Mouse (Mus musculus) retina, adult 2 months (tissue): Measurements from ENCODE around the gene Chsy1.

ENCODE experiments used
- DNase-seq: peaks from one replicate; pipeline ENCODE4 v3.0.0-alpha.2; 2012; ENCODE audit warnings: low read depth, low spot score

The Chsy1 gene

DNA sequence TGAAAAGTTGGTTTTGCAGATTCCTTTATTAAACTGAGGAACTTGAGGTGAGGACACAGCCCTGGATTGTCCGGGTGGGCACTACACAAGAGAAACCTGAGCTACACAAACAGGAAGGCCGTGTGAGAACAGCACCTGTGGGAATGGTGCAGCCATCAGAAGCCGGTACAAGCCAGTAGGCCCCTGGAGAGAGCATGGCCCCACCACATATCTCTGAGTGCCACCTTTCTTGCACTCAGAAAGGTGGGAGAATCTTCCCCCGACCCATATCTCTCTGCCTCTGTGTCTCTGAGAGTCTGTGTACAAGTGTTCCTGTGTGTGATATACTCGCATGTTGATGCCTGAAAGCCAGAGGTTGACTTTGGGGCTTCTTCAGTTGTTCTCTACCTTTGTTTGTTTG, 29.6 kb downstream of the Chsy1 start:
- no peak for DNase-seq

DNA sequence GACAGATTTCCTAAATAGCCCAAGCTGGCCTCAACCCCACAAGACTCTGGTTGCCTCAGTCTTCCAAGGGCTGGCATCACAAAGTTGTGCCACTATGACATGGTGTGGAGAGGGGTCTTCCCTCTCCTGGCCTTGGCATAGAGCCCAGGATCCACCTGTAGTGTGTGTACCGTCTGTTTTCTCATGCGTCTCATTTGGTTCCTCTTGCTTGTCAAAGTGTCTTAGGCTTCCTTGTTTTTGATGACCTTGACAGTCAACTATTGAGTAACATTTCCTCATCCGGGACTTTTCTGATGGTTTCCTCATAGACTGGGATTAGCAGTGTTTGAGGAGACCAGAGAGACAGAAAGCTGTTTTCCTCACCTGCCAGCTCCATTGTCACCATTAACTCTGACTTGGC, 30.8 kb downstream of the Chsy1 start:
- no peak for DNase-seq

DNA sequence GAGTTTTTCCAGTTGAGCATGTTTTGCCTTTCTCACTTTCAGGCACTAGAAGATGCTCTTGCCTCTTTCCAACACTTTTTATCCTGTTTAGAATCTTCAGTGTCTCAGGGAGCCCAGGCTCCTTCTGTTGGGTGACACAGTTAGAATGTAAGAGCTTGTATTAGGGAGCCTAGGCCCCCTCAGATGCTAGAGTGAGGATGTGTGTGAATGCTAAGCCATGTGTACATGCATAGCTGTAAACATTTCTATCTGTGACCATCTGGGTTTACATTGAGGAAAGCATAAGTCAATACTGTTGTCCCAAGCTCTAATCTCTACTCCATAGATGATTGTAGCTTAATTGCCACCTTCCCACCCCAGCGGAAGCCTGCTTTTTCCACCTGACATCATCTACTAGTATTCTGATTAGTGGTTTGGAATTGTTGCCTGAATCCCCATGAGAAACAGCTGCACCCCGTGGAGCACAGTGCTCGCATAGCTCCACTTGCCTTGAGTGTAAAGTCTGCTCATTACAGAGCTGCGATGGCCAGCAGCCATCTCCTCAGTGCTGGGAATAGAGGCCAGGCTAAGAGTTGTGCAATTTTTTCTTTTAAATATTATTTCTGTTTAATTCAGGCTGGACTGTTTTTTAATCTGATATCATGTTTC, 31.7 kb downstream of the Chsy1 start:
- no peak for DNase-seq

DNA sequence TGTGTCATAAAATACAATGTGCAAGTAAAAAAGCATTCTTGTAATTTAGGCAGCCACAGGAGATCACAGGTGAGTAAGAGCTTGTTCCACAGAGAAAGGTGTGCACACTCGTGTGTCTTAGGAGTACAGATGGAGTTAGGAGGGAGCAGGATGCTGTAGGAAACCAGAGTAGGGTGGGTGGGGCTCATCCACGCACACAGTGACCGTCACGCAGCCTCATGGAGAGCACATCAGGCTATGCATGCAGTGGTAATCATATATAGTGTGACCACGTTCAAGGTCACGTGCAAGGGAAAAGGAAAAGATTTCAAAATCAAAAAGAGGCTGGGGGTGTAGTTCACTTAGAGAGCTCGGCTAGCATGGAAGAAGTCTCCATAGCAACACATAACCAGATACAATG, 33.2 kb downstream of the Chsy1 start:
- DNase-seq = no peak

DNA sequence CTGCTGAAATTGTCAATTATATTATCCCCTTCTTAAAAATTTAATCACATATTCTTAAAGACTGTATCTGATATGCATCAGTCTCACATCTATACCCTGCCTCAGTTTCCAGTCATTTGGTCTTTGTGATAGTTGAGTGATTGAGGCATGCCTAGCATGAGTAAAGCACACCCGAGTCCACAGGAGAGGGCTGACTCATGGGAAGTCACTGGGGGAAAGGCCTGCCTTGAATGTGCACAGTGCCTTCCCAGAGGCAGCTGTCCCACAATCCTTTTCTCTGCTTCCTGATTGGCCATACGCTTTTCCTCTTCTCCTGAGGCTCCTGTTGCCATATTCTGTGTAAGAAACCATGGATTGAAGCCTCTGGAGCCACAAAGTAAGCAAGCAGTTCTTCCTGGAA, 35.2 kb downstream of the Chsy1 start:
- DNase-seq = no peak

DNA sequence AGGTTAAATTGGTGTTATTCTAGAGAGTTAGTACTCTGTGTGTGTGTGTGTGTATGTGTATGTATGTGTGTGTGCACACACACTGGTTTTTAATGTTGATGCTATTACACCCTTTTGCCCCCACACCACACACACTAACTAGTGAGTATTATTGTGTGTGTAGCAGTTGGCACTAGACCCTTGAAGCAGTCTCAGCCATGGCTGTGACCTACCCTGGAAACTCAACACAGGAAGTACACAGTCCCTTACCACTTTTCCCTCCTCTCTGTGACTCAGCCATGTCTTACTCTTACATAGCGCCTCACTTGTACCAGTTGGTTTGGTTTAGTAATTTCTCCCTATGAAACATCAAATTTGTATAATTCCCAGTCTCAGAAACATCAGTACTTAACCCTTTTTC, 37.8 kb downstream of the Chsy1 start:
- DNase-seq = no peak

DNA sequence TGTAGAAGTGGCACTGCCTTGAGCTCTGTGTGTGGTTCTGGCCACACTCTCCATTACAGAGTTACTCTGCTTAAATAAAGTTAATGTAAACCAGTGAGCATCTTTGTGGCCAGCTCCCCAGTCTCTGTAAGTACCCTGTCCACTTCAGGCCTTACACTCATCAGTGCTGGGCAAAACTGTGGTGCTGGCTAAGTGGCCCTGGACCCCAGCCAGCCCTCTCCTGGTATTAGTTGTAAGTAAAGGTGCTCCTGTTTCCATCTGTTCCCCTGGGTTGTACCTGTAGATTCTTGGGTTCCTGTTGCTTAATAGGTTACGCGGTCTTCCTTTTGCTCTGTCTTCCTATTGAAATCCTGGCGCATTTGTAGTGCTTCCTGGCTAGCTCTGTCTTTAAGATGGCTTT, 38.5 kb downstream of the Chsy1 start:
- DNase-seq = no peak

DNA sequence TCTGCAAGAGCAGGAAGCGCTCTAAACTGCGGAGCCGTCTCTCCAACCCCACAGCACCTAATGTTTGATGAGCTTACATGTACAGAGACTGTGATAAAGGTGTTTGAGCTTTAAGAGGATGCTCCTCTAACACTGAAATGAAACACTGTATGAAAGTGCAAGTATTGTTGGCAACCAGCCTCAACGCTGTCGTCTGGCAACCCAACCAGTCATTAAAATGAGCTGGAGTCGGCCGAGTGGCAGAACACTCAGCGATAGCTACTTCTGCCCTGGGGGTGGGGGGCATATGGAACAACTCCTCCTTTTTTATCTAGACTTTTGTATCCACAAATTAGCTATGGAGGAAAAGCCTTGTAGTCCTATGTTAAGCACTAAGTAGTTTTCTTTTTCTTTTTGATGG, 40.2 kb downstream of the Chsy1 start:
- no peak for DNase-seq

DNA sequence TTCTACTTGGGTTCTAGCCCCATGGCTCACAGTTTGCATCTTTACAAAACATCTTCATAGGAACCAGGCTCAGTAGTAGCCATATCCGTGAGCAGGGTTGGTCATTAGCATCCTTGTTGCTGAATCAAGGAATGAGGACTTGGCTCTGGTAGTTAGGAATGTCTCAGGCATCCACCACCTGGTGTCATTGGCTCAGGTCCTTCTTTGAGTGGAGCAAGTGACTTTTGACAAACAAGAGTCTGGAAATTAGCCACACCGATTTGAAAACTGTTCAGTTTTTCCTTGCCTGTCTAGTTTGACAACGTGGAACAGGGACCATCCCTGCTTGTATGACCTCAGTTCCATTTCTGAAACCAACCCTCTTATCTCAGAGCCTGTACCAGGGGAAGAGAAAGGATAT, 41.1 kb downstream of the Chsy1 start:
- DNase-seq = no peak

DNA sequence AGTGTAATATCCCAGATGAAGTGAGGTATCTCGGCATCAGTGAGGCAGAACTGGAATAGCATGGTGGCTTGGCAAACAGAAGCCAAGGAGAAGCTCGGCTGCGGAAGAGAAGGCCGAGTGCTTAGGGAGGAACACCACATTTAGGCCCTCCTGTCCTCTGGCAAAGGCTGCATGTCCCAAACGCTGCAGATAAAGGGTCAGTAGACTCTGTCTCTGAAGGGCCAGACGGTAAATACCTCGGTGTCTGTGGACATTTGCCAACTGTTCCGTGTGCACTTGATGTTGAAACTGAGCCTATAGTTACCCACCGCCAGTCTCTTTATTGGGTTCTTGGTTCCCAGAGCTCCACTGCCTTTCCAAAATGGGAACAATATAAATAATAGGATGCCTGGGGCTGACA, 48.1 kb downstream of the Chsy1 start:
- no peak for DNase-seq

DNA sequence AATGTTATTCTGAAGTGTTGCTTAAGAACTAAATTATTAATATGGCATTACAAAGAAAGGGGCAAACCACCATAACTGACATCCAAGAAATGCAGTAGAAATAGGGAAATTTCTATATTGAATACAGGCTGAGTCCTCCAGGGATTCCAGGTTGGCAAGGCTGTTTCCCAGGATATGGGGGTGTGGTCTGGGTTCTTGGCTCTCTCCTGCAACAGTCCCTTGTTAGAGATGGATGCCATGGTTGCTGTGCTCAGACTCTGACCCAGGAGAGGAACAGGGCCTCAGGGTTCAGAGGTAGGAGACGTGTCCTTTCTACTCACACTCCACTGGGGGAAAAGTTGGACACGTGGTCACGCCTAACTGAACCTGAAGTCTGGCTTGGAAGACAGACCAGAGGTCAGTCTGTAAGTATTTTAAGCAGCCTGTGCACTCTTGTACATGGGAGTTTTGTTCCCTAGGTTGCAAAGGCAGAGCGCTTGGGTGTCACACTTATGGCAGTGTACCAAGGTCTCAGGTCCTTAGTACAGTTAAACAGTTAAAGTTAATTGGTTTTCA, 48.6 kb downstream of the Chsy1 start:
- DNase-seq = no peak

DNA sequence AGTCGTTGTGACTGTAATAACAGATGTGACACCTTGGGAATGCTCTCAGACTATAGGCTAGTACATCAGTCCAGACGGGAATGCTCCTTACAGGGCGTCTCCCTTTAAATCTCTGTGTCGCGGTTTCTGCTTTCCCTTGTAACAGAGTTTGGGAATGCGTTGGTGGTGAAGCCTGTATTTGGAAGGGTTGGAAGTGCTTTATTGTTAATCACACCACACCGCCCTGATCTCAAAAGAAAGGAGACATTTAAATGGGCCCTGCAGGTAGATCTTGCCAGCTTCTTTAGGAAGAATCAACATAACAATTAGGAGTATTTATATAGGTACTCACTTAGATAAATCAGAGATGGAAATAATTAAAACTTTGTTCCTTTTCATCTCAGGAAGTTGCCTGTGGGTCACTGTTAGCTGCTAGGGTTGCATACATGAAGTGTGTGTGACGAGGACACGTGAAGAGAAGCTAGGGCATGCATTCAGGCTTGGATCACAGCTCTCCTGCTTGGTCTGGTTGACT, 49.4 kb downstream of the Chsy1 start:
- DNase-seq = no peak

DNA sequence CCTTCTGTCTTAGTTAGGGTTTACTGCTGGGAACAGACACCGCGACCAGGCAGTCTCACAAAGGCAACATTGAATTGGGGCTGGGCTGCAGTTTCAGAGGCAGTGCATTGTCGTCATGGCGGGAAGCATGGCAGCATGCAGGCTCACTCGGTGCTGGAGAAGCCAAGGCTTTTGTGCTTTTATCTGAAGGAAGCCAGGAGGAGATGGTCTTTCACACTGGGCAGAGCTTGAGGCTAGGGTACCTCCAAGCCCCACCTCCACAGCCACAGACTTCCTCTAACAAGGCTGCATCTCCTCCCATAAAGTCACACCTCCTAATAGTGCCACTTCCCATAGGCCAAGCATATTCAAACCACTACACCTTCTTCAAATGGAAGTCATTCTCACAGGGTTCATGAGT, 50.6 kb downstream of the Chsy1 start:
- DNase-seq = no peak

DNA sequence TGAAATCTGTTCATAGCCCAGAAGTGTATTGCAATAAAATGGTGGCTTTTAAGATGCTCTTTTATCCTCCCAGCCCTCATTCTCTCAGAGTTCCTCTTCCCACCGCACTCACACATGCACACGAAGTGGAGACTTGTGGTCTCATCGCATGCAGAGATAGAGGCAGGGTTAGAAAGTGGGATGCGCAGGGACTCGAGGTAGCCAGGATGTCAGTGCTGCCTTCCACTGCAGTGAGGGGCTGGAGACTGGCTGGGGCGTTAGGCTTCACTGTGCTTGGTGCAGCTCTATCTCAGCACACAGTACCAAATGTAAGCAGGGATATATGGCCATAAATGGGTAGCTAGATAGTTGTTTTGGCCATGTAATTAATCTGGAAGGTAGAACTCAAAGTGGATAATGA, 52.5 kb downstream of the Chsy1 start:
- no peak for DNase-seq

DNA sequence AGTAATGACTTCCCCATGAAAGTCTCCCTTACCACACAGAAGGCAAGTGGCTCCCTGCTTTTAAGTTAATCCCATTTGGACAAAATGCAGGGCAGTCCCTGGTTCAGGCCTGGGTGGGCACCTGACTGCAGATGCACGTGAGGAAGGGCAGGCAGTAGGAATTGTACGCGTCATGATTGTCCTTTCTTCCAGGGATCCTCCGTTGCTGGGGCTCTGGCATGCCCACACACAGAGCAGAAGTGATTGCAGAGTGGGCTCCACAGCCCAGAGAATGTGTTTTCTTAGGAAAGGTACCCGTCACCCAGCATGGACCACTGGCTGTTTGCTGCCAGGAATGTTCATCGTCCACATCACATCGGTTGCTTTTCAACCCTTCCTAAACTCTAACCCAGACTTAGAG, 53.2 kb downstream of the Chsy1 start:
- DNase-seq = no peak

DNA sequence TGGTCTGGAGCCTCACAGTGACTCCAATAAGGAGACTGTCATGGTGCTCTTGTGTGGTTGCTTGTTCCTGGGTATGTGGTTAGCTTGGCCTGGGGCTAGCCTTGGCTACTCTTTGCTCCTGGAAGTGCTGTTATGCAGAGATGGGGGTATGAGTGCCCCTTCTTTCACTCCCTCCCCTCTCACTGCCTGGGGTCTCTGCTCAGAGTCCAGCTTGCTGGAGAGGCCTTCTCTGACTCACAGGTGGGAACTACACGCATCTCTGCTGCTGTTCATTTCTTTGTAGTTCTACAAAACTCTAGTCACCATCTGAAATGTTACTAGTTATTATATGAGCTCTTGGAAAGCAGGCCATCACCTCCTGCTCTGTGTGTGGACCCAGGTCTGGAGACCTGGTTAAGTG, 53.7 kb downstream of the Chsy1 start:
- DNase-seq = no peak

DNA sequence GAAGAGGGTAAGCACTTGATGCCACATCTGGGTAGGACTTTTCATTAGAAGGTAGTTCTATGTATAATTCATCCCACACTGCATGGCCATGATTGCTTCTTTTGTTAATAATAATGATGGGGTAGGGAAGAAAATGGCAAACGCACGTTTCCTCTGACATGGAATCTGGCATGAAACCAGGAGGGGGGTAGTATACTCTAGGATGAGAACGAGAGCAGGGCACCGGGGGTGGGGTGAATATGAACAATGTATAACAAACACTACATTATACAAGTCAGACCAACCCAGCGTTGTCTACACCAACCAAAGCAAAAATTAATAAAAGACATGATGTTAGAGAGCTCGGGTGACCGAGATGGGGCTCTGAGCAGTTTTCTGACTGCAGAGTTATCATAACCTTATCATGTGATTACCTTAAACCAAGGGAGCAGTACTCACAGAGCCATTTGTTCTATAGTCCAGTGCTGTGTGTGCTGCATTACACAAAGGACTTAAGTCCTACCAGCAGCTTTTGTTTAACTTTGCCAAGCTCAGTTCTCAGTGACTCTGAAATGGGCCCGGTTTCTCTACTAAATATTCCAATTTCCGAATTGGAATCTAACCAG, 55.2 kb downstream of the Chsy1 start:
- DNase-seq = no peak

DNA sequence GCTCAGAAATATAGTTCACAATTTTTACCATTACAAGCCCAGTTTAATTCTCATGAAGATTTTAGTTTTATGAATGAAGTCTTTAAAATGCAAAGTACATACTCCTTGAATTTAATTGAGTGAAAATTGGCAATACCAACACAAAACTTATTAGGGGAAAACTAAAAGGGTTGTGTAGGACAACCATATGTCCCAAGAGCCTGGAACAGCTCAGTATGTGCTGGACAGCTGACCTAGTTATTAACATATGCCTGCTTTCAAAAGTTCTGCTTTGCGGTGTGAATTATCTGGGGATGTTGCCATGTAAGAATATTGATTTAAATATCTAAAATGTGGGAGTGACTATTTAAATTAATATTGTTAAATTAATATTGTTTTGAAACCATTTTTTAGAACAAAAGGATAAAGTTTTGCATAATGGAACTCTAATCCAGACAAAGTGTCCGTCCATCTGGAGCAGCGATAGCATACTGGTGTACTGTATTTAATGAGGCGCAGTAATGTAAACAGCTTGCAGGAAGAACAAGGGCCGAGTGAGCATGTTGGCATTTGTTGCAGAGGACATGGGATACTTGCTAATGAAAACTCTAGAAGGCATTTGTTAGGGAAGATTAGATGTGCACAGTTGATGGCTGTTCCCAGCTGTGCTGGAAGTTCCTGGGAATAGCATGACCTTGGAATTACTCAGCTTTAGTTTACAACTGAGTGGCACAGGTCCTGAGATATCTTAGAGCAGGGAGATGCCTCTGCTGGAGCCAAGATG, 55.9 kb downstream of the Chsy1 start:
- DNase-seq = no peak

DNA sequence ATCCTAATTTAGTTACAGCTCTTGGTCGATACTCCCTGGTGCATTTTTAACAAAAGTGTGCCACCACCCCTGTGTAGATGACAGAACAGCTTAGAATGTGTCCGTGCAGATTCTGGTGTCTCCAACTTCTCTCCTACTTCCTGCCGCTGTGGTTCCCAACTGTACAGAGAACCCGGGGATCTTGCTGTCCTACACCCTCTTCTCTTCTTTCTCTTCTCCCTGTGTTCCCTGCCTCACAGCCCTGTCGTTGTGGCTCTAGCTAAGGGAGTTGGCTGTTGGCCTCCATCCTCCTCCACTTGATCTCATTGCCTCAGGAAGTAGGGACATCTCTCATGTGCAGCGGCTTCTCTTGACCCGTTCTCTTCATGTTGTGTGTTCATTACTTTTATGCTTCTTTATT, 59.6 kb downstream of the Chsy1 start:
- no peak for DNase-seq

DNA sequence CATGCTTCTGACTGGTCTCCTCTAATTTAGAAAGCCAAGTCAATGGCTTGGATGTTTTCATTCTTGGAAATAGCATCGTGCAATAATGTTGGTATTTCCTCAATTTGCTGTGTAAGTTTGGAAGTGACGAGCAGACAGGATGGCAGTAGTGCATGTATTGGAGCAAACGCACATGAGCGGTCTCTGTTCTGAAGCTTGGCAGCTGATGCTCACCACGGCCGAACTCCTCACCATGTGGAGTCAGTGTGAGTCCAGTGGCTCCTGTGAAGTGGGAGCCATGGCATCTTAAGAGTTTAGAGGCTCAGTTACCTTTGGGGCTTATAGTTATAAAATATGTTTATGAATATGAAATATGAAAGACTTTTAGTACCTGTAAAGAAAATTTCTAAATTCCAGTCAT, 60.2 kb downstream of the Chsy1 start:
- DNase-seq = no peak

DNA sequence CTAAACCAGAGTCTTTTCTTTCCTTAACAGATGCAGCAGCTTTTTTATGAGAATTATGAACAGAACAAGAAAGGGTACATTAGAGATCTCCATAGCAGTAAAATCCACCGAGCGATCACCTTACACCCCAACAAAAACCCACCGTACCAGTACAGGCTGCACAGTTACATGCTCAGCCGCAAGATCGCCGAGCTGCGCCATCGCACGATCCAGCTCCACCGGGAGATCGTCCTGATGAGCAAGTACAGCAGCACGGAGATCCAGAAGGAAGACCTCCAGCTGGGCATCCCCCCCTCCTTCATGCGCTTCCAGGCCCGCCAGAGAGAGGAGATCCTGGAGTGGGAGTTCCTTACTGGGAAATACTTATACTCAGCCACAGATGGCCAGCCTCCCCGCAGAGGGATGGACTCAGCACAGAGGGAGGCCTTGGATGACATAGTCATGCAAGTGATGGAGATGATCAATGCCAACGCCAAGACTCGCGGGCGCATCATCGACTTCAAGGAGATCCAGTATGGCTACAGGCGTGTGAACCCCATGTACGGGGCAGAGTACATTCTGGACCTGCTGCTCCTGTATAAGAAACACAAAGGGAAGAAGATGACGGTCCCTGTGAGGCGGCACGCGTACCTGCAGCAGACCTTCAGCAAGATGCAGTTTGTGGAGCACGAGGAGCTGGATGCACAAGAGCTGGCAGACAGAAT, 61.6 kb downstream of the Chsy1 start:
- no peak for DNase-seq

DNA sequence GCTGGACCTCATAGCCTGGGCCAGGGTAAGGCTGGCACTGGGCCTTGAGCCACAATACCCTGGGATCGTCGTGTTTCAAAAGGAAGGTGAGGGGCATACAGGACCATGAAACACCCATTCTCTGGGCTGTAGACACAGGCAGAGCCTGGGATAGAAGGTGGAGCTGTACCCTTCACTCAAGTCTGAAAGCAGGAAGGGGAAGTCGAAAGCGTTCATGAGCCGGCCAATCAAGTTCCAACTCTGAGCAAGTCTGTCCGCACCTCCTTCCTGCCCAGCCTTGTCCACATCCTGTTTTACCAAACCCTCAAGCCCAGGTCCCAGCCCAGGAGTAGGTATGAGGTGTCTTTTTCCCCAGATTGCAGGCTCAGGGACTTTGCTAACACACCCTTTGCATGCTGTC, 66.4 kb downstream of the Chsy1 start:
- no peak for DNase-seq
